Mouse (Mus musculus) small intestine, adult 2 months (tissue): Measurements from ENCODE around the gene Astn2.

Source experiments
- CTCF ChIP-seq: fragments of 200-500 bp; IDR thresholded peaks from 2 replicates; pipeline ENCODE4 v1.5.1; 2012; ENCODE audit warnings: low read depth, mild to moderate bottlenecking, control low read depth, inconsistent platforms, low read length, moderate library complexity, mixed read lengths; ENCODE audit not compliant: insufficient replicate concordance, insufficient read length; ENCODE audit errors: extremely low read depth
- POLR2A ChIP-seq: fragments of 200-500 bp; IDR thresholded peaks from 2 replicates; pipeline ENCODE4 v1.6.1; 2012; ENCODE audit warnings: low read depth, mild to moderate bottlenecking, control low read depth, inconsistent platforms, low read length, moderate library complexity

- no peak for TF ChIP-seq POLR2A
- TF ChIP-seq CTCF = no peak
Observed at GRCm38 (mm10) chr4:65976251-65976650, 428.2 kb downstream of the Astn2 start.
